Mouse (Mus musculus) cerebellum, adult 18-20 months (tissue): ENCODE results near the gene Mapk3.
"Not testable (repeated sequence)": the region's sequence is repeated elsewhere in the genome, so short reads cannot be mapped to it uniquely, and the experiment has no call there.

Experiments used
- DNase-seq, 2 experiments: peaks; one replicate each; pipeline ENCODE4 v3.0.0; 2021

The Mapk3 gene

DNA sequence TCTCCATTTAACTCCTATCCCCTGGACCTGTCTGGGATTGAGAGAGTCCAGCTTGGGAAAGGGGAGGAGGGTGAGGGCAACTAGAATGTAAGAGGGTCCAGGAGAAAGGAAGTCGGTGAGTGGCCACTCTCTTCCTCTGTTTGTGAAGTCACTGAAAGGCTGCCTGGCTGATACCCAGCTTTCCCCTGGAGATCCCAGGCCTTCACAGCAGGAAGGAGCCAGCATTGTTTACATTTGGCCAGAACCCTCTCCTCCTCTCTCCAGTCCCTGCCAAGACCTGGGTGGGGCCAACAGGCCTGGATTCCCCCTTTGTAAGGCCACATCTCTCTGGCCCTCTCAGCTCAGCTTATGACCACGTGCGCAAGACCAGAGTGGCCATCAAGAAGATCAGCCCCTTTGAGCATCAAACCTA is 996 bp downstream of the Mapk3 start:
- peak; percentile 71 to 75 for DNase-seq

DNA sequence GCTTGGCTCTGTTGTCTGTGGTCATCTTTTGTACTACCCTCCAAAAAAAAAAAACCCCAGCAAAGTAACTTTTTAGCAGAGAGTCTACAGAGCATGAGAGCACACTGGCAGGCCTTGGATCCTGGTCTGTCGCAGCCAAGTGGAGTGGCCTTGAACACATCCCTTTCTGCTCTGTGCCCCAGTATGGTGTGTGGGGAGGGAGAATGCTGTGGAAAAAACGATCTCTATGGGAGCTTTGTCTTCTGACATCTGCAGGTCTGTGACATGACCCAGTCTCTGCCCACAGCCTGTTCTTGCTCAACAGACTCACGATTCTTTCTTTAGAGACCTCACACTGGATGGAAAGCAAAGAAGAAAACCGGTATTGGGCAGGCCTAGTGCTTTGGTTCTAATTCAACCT is 1.6 kb downstream of the Mapk3 start:
- peak in 1 of 2 experiments; percentile 11 for DNase-seq

DNA sequence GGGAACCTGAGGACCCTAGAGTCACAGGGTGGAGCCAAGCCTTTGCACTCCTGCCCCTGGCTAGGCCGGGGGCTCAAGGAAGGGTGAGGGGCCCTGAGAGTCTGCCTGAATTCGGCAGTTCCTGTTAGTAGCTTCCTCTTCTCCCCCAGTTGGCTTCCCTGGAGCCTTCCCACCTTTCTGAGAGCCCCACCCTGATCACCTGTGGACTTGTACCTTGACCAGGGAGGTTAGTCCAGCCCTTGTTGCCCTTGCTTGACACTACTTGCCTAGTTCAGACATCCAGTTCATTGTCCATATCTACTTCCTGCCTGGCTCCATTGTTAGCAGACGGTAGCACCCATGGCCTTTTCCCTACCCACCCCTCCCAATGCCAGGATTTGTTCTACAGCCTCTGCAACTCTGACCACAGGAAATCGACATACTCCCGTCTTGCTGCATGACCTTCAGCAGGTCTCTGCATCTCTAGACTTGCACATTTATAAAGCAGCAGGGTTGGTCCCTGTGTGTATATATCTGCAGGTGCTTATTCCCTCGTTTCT is 2.2 kb downstream of the Mapk3 start:
- DNase-seq = no peak

DNA sequence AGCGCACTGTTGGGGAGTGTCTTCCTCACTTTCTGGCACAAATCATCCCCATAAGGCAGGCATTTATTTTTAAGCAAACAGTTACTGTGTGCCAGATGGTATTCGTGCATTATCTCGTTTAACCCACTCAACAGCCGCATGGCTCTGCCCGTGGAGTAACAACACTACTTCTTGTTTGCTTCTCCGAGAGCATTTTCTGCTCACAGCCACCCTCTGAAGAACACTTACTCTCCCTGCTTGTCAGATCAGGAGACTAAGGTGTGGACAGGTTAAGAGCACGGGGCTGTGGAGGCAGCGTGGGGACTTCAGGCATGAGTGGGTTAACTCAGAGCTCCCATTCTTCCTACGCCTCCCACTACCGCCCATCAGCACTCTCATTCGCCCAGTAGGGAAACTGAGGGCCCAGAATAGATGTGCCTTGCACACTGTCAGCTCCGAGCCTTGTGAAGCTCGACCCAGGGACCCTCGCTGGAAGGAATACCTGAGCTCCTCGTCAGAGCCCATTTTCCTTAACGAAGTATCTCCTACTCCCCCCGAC is 3.1 kb downstream of the Mapk3 start:
- peak in 1 of 2 experiments; percentile 8 for DNase-seq

DNA sequence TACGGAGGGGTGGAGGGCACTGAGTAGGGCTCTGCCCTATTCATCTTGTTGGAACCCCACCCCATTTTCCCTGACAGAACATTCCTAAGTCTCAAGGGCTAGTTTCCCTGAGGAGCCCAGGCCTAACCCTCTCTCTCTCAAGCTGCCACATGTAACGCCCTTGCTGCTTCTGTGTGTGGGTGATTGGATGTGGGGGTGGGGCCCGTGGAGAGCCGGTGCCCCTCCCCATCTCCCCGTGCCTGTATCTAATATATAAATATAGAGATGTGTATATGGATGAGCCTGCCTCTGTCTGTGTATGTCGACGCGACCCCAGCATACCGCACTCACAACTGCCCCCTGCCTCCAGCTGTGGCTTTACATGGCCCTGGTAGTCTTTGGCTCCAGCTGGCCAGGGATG is 6.1 kb downstream of the Mapk3 start:
- no peak for DNase-seq

DNA sequence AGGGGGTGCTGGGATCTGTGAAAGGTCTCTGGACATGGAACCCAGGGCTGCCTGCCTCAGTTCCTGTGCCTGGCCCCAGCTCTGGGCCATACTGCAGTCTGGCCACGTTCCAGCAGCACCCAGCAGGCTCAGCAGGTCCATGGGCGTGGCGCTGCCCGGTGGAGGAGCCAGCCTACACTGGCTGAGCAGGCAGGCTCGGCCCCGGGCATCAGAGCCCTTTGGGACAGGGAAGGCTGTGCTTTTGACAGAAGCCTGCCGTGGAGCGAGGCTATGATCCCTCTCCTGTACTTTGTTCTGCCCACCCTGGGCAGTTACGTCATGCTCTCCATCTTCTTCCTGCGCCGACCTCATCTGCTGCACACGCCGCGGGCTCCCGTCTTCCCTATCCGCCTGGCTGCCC is 6.8 kb downstream of the Mapk3 start, which contains the start of gene Gdpd3:
Gene Gdpd3, plus strand, starts transcription at position 134 of the 400 bp plus-strand sequence.
- peak in 1 of 2 experiments; percentile 4 for DNase-seq

DNA sequence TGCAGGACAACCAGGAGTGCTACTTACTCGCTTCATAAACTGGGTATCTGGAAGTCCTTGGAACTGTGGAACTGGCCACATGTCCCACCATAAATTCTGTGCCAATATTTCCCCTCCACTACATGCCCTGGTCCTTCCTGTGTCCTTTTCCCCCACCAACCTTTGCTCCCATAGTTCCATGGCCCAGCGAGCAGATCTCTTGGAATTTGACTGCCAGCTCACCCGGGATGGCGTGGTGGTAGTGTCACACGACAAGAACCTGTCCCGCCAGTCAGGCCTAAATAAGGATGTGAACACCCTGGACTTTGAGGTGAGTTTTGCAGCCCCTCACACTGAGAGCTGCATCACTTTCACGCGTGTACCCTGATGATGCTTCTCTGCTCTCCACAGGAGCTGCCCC is 7.6 kb downstream of the Mapk3 start:
- no peak for DNase-seq

DNA sequence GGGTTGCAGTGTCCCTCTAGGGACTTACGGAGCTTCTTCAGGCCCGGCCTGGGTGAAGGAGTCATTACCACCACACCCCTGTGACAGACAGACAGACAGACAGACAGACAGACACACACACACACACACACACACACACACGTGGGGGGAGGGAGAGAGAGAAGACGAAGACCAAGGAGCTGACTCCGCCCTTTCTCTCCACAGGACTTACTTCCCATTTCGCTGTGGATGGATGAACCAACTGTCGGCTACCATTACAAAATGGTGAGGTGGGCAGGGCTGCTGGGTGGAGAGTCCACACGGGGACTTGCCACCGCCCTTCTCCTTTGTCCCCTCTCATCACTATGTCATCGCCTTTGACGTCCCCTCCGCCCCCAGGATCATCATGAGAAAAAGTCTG is 11.4 kb downstream of the Mapk3 start:
- peak in 1 of 2 experiments; percentile 3 for DNase-seq

DNA sequence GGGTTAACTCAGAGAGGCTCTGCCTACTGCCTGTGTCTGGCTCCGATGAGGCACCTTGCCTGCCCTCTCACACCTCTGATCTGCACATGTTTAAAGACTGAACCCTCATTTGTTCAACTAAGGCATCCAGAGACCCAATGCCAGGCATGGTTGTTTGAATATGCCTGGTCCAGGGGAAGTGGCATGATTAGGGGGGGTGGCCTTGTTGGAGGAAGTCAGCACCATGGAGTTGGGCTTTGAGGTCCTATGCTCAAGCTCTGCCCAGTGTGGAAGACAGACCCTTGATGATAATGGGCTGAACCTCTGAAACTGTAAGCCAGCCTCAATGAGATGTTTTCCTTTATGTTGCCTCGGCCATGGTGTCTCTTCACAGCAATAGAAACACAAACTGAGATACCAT is 13.9 kb downstream of the Mapk3 start:
- peak in 1 of 2 experiments; percentile 5 for DNase-seq

DNA sequence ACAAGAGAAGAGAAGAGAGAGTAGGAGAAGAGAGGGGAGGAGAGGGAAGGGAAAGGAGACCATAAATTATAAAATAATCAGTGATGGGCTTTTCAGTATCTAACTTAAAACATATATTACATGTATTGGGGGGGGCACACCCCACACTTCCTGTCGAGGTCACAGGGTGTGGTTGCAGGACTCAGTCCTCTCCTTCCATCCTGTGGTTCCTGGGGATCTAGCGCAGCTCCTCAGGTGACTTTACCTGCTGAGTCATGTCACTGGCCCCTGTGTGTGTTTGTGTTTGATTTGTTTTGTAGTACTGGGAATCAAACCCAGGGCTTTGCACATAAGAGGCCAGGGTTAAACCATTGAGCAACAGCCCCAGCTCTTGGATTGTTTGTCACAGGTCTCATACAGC is 15.1 kb downstream of the Mapk3 start:
- DNase-seq = no peak

DNA sequence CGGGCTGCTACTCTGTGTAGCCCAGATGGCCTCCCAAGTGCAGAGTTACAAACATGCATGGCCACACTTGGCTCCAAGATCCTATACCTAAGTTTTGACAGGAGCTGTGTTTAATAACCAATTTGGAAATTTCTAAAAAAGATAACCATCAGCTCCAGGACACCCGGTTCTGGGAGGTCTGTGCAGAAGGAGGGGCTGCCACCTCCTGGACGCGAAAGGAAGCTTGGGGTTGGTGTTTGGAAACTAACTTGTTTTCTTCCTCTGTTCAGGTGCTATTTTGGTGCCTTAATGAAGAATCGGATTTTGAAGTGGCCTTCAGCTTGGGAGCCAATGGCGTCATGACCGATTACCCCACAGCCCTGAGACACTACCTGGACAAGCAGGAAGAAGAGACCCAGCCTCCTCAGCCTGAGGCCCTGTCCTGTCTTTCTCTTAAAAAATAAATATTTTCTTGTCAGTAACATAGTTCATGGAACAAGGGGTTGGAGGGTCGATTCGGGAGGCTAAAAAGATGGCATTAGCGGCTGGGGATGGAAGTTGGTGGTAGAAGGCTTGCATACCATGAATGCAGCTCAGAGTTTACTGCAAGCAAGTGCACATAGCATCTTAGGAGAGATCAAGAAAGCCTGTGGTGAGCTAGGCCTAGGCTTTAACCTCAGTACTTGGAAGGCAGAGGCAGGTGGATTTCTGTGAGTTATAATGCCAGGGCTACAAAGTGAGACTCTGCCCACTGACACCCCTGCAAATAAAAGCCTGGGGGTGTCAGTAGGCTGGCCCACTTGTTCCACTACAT is 16.0 kb downstream of the Mapk3 start:
- DNase-seq = peak in 1 of 2 experiments; percentile 6

DNA sequence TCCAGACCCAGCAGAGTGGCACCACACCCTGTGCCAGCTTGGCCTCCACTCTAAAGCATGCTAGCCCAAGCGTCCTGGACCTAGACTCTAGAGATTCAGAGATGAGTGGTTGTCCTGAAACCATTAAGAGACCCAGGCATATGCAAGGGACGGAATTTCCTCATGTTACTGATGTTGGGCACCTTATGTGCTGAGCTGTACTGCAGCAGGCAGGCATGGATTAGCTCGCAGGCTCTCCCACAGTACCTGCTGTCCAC is 16.5 kb downstream of the Mapk3 start:
- DNase-seq = peak in 1 of 2 experiments; percentile 4

DNA sequence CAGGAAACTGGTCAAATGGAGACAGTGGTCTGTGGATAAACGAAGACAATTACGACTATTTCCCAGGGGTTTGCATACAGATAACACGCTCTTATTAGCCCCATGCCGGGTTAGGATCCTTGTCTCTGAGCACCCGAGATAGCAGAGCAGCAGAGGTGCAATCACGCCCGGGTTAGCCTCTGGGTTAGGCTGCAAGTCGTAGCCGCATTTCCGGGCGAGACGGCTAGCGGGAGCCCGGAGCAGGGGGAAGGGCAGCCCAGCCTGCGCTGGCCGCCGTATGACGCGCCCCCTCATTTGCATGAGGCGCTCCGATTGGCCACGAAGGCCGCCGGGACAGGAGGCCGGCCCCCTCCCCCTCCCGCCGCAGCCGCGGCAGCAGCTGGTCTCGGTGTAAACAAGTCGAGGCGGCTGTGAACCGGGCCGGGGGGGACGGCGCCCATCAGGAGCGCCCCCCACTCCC is 17.2 kb downstream of the Mapk3 start, which contains the start of gene Ypel3:
Gene Ypel3, plus strand, starts transcription at position 358 of the 460 bp plus-strand sequence.
- DNase-seq = peak; percentile 97 to 98

DNA sequence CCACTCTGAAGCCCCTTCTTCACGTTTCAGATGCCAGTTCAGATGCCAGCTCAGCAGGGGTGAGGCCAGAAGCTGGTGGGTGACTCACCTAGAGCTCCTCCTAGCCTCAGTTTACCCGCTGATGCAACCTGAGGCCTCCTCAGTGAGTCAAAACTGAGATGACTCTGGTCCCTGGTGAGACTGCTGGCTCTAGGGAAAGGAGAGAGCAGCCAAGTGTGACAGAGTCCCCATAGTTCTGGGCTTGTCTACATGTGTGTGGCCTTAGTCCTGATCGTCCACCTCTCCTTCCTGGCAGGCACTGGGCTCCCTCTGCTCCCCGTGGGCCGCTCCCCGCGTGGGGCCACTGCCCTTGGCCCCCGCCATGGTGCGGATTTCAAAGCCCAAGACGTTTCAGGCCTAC is 18.1 kb downstream of the Mapk3 start:
- DNase-seq = peak; percentile 49 to 54

DNA sequence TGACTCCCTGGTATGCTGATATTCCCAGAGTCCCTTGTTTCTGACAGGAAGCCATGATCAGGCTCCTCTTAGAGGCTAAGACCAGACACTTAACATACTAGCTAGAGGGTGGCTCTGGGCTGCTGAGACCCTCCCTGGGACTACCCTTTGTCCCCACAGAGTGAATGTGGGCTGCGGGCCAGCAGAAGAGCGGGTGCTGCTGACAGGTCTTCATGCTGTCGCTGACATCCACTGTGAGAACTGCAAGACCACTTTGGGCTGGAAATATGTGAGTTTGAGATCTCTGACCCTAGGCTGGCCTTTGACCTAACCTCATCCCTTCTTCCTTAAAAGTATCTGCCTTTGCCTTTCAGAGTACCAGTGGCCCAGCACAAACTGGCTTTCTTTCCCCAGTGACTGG is 18.7 kb downstream of the Mapk3 start:
- no peak for DNase-seq

DNA sequence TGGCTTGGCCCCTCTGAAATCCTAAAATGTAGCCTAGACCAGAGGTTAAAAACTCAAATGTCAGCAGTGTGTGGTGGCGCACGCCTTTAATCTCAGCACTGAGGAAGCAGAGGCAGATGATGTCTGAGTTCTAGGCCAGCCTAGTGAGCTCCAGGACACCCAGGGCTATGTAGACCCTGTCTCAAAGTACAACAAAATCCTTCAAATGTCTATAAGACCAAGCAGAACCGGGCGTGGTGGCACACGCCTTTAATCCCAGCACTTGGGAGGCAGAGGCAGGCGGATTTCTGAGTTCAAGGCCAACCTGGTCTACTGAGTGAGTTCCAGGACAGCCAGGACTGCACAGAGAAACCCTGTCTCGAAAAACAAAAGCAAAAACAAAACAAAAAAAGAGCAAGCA is 19.7 kb downstream of the Mapk3 start:
- not testable (repeated sequence) for DNase-seq

DNA sequence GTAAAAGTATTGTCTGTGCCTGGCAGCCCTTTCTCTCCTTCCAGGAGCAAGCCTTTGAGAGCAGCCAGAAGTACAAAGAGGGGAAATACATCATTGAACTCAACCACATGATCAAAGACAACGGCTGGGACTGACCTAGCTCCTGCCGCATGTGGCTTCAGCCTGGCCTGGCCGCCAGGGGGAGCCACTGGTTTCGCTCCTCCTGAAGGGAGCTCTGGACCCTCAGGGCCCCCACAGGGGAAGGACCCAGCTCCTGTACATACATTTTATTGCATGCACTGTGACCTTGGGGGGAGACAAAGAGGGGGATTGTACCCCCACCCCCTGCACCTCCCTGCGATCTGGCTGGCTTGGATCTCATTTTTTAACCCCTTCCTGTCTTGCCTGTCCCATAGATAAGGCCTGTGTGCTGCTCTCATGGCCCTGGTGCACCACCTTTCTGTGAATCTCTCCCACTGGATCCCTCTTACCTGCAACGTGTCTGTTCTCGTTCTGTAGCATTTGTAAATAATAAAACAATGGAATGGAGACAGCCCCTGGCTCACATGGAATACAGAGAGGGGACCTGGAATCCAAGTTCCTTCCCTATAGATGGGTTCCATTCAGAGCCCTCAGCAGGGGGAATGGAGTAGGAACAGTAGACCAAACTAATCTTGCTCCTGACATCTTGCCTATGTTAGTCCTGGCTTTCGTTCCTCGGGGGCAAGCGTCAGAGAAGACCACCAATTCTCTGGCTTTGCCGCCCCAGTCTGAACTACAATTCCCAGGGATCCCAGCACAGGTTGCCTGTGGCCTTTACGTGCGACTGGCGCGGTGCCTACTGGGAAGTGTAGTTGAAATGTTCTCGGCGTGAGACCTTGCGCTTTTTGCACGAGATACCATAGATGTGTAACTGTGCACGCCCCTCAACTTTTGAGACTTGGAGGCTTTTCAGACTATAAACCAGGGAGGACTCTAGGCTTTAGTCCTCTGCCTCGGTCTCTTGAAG is 20.9 kb downstream of the Mapk3 start:
- peak; percentile 87 to 90 for DNase-seq

DNA sequence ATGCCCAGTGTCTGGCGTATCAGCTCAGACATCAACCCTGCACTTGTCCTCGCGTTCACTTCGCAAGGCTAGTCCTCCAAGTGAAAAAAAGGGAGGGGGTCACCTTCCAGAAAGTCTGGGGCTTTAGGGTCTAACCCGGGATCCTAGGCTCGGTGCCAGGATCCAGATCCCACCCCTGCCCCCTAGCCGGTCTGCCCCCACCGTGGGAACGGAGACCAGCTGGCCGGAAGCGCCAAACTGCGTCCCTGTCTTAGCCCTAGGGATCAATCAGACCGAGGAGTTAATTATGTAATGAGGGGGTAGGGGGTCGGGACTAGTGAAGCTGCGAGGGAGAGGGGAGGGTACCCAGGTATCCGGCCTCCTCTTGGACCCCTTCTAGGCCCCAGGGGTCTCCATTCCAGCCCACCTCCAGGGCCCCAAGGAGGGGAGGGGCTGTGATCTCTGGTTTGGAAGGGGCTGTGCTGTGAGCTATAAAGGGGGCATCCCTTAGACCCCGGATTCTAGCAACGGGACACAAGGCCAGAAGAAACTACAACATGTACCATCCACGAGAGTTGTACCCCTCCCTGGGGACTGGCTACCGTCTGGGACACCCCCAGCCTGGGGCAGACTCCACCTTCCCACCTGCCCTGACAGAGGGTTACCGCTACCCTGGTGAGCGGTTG is 21.7 kb downstream of the Mapk3 start, which contains the start of gene Tbx6:
Gene Tbx6, plus strand, starts transcription at position 513 of the 665 bp plus-strand sequence.
- peak in 1 of 2 experiments; percentile 49 for DNase-seq

DNA sequence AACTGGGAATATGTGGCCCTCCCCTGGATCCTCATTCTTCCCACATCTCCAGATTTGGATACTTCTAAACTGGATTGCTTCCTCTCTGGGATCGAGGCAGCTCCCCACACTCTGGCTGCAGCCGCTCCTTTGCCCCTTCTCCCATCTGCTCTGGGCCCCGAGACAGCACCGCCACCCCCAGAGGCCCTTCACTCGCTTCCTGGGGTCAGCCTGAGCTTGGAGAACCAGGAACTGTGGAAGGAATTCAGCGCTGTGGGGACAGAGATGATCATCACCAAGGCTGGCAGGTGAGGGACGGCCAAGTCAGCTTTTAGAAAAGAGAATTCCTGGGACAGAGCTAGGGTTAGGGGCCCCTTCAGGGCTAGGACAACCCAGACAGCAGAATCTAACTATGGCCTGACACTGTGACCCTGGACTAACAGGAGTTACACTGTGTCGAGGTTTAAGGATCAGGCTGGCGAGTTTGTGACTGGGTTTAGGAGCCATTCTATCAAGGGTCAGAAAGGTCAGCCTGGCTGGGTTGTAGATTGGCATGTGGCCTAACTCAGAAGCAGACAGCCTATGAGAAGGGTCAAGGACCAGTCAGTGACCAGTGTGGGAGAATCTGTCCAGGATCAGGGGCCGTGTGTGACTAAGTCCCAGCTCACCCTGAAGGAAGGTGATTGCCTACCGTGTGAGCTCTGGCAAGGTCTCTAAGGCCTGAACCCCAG is 22.4 kb downstream of the Mapk3 start:
- no peak for DNase-seq

DNA sequence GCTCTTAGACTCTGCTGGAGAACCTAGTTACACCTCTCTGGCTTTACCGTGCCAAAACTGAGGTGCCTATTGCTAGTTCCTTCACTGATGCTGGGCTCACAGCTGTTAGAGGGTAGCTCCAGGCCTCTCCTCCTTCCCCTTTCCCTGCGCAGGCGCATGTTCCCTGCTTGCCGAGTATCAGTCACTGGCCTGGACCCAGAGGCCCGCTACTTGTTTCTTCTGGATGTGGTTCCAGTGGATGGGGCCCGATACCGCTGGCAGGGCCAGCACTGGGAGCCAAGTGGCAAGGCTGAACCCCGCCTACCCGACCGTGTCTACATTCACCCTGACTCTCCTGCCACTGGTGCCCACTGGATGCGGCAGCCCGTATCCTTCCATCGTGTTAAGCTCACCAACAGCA is 23.3 kb downstream of the Mapk3 start:
- DNase-seq = no peak

DNA sequence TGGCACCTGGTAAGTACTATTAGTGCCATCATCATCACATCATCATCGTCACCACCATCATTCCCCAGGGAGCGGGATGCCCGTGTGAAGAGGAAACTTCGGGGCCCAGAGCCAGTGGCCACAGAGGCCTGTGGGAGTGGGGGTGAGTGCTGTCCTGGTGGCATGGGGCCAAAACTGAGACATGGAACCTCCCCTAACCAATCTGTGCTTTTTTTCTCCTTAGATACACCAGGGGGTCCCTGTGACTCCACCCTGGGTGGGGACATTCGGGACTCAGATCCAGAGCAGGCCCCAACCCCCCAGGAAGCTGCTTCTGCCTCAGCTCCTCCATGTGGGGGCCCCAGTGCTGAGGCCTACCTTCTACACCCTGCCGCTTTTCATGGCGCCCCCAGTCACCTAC is 25.1 kb downstream of the Mapk3 start:
- DNase-seq = no peak

DNA sequence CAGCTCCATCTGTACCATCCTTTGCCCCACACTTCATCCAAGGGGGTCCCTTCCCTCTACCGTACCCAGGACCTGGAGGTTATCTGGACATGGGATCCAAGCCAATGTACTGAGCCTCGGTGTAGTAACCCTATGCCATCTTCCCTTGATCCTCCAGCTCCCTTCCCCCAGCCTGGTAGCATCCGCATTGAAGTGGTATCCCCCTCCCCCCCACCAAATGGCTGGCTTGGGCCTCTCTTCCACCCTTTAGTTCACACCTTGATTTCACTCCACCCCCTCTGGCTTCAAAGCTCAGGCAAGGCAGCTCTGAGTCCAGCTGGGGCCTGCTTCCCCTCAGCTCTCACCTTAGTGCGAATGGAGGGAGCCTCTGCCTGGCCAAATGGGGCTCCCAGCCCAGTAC is 25.7 kb downstream of the Mapk3 start:
- DNase-seq = no peak
